Mouse (Mus musculus) hindbrain, embryonic 14.5 days (tissue): ENCODE results near the gene Syne2. TPM values are rescaled to one million over a fixed set of nuclear protein-coding genes. Genes with fewer than 3 reads are reported as not detected.
A peak's percentile ranks its signal among the peaks of the same experiment; 100 is the strongest.

Experiments
- ATAC-seq: fragments of 200-750 bp; cut with Nextera tagmentation; 2 replicates; pipeline ENCODE4 v1.8.0; 2017; ENCODE audit warnings: moderate number of reproducible peaks, mild to moderate bottlenecking, moderate TSS enrichment, moderate library complexity; ENCODE audit not compliant: low FRiP score
- DNase-seq: peaks from one replicate; pipeline ENCODE4 v3.0.0-alpha.2; 2015; ENCODE audit warnings: low spot score
- H3K27ac ChIP-seq: fragments of 300-500 bp; sonication (generic); 2 replicates; pipeline ENCODE4 v1.5.1; 2014; ENCODE audit warnings: mild to moderate bottlenecking, moderate library complexity
- H3K27me3 ChIP-seq: fragments of 300-500 bp; sonication (generic); 2 replicates; pipeline ENCODE4 v1.6.1; 2014; ENCODE audit warnings: mild to moderate bottlenecking, low read length, mixed read lengths; ENCODE audit not compliant: control insufficient read depth, insufficient read depth
- H3K36me3 ChIP-seq: fragments of 300-500 bp; sonication (generic); replicated peaks from 2 replicates; pipeline ENCODE4 v1.6.1; 2014; ENCODE audit not compliant: control insufficient read depth, insufficient read depth
- H3K4me1 ChIP-seq: fragments of 300-500 bp; sonication (generic); replicated peaks from 2 replicates; pipeline ENCODE4 v1.6.1; 2014; ENCODE audit warnings: antibody characterized with exemption, low read length, mixed read lengths; ENCODE audit not compliant: control insufficient read depth, insufficient read depth
- H3K4me2 ChIP-seq: fragments of 300-500 bp; sonication (generic); replicated peaks from 2 replicates; pipeline ENCODE4 v1.6.1; 2014; ENCODE audit warnings: mild to moderate bottlenecking, moderate library complexity
- H3K4me3 ChIP-seq: fragments of 300-500 bp; sonication (generic); replicated peaks from 2 replicates; pipeline ENCODE4 v1.5.1; 2014; ENCODE audit warnings: mild to moderate bottlenecking, low read length
- H3K9ac ChIP-seq: fragments of 300-500 bp; sonication (generic); 2 replicates; pipeline ENCODE4 v1.6.1; 2014
- H3K9me3 ChIP-seq: fragments of 300-500 bp; sonication (generic); 2 replicates; pipeline ENCODE4 v1.6.1; 2016; ENCODE audit warnings: low read length; ENCODE audit not compliant: control insufficient read depth
- WGBS: fragments of 180-500 bp; shearing (Covaris S2); extraction: QIAGEN DNeasy Blood & Tissue Kit; methylation state at CpG from one replicate; pipeline ENCODE4 v1.1.7; 2014; 5-methylcytosine and 5-hydroxymethylcytosine counted together
- polyA plus RNA-seq: library from polyadenylated mRNA; unstranded; fragments of >200 nt; fragmentation: Nextera tagmentation; extraction: Ambion mirVana; gene quantifications from 2 replicates; pipeline ENCODE4 v1.2.1, GENCODE M21; 2014

Syne2 gene
- polyA plus RNA-seq, 1 experiment from 2014 or later, result 52.6 TPM

DNA sequence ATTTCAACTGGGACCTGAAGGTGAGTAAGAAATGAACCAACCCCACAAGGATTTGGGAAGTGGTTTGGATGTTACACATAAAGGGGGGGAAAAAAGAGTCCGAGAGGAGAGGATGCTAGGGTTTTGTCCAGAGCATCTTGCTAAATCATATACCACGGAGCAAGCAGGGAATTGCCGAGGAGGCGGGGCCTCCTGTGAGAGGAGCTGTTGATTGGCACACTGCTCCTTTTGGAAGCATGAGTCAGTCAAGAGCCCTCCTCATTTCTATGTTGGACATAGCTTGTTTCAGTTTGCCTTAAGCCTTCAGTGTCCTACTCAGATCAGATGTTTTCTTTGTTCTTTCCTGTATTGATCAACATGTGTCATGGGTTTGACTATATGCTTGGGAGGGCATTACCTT lies 245.1 kb downstream of the Syne2 start:
- H3K4me3 ChIP-seq, result no peak overlapping the region
- no peak overlapping the region for H3K9ac ChIP-seq
- no peaks in the 10 kb centered on the region for H3K9me3 ChIP-seq
- no peaks in the 10 kb centered on the region for H3K27me3 ChIP-seq
- 90% methylated on average over 4 of the region's 4 CpGs for WGBS
- ATAC-seq (no peak), DNase-seq (no peak)
- H3K4me2 ChIP-seq, result no peak overlapping the region
- H3K36me3 ChIP-seq, result peaks cover 75% of the 10 kb centered on the region
- no peaks in the 10 kb centered on the region for H3K4me1 ChIP-seq
- H3K27ac ChIP-seq, result no peak overlapping the region

DNA sequence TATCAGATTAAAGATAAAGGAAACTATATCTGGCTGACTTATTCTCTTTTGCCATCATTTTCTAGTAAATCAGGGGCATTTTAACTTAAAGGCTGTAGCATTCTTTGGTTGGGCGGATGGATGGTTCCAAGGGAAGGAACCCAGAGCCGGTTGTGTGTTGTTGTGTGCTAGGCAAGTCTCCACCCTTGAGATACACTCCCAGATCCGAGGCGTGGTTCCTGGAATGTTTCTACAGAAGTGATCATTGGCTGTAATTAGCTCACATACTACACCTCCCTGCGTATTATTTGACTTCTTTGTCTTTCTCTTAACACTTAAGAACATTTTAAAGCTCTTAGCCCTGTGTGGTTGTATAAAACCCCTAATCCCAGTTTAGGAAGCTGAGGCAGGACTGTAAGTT lies 252.5 kb downstream of the Syne2 start:
- no peak overlapping the region for H3K27ac ChIP-seq
- H3K4me3 ChIP-seq, result no peak overlapping the region
- H3K4me1 ChIP-seq, result 0 out of 2 replicates have a peak, but pooled peaks cover 6% of the 10 kb centered on the region
- no peak for ATAC-seq
- no peak overlapping the region for H3K9ac ChIP-seq
- no peaks in the 10 kb centered on the region for H3K27me3 ChIP-seq
- 90% methylated on average over 5 of the region's 5 CpGs for WGBS
- no peak overlapping the region for H3K4me2 ChIP-seq
- no peaks in the 10 kb centered on the region for H3K9me3 ChIP-seq
- peaks cover 28% of the 10 kb centered on the region for H3K36me3 ChIP-seq
- DNase-seq, result no peak

DNA sequence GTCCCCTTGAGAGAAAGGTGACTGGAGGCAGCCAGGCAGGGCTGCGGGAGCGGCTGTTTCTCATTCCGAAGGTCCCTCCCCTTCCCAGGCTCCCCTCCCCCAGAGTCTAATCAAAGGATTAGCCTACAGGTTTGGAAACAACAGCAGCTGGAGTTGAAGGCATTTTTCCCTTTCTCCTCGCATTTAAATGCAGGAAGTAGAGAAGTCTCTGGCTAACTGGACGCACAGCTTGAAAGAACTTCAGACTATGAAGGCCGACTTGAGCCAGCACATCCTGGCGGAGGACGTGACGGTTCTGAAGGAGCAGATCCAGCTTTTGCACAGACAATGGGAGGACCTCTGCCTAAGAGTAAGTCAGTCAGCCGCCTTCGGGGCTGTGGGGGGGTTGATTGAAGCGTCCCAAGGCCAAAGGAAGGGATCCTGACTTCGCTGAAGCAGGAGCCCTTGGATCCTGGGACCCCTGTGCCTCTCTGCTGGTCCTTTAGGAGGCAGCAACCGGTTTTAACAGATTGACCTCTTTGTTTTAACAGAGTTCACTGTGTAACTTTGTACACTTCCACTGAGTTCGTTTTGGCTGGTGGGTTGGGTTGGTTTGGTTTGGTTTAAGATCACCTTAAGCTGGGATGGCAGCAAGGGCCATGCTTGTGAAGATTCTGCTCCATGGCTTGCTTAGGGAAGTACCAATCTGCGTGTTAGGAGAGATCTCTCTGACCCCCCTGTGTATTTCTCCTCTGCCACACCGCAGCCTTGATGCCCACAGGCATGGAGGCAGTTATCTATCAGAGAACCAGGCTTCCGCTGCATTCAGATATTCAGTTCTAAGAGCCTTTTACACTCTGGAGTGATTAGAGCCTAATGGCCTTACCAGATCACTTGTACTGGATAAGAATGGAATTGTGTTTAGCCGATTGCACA lies 254.3 kb downstream of the Syne2 start:
- Histone ChIP-seq H3K4me2 (peak overlapping the region; percentile 8; the same call in 1 of the 2 replicates), H3K27me3 (no peaks in the 10 kb centered on the region), H3K36me3 (peaks cover 16% of the 10 kb centered on the region), H3K9me3 (no peaks in the 10 kb centered on the region), H3K4me3 (no peak overlapping the region), H3K4me1 (0 out of 2 replicates have a peak, but pooled peaks cover 6% of the 10 kb centered on the region), H3K27ac (no peak overlapping the region), H3K9ac (no peak overlapping the region)
- ATAC-seq, result no peak
- DNase-seq, result no peak
- WGBS, result 12% methylated on average over 19 of the region's 19 CpGs

DNA sequence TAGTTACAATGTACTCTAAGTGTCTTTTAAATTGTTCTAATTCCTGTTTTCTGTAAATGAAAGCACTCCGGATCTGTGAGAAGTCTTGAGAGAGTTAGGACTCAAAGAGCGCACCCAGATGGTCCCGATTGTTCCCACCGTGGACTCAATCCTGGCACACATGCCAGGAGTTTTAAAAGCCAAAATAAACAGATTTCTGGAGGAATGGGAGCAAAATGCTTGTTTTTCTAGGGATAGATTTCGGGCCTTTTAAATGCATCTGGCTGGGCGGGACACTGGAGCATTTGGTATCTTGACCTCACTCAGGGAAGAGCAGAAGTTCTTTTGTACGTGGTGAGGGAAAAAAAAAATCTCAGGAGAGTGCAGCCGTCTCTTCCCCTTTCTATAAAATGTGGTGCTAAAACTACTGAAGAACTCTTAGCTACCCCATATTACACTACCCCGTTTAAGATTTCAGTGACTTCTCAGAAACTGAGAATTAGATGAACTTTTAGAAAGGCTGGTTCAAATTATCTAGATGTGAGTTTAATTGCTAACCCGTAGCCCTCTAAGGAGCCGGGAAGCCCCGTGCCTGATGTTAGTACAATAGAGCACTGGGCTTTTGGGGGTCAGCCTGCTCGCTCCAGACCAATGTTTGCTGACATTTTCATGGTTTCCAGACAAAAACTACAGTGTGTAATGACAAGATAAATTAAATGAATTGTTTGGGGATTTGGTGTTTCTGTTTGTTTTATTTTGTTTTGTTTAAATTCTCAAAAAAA lies 255.3 kb downstream of the Syne2 start:
- Histone ChIP-seq H3K4me2 (no peak overlapping the region), H3K27ac (no peak overlapping the region), H3K4me3 (no peak overlapping the region), H3K36me3 (peaks cover 16% of the 10 kb centered on the region), H3K4me1 (0 out of 2 replicates have a peak, but pooled peaks cover 6% of the 10 kb centered on the region), H3K9ac (no peak overlapping the region), H3K9me3 (no peaks in the 10 kb centered on the region), H3K27me3 (no peaks in the 10 kb centered on the region)
- 14% methylated on average over 13 of the region's 13 CpGs for WGBS
- DNase-seq, result no peak
- no peak for ATAC-seq

DNA sequence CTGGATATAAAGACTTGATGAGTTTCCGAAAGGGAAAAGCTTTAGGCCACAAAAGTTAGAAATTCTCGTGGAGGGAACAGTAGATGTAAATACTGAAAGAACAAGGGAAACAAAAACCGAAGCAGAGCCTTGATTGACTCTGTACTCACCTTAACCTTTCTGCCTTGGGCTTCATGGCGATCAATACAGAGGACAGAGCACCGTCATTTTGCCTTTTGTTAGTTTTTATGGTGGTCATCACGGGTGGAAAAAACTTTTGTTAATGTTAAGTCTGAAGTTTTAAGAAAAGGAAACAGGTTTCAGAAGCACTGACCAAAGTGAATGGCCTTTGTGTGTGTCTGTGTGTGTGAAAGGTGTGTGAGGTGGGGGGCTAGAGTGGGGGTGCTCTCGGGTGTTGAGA lies 256.0 kb downstream of the Syne2 start:
- Histone ChIP-seq H3K4me3 (no peak overlapping the region), H3K36me3 (peaks cover 16% of the 10 kb centered on the region), H3K9me3 (no peaks in the 10 kb centered on the region), H3K4me1 (0 out of 2 replicates have a peak, but pooled peaks cover 6% of the 10 kb centered on the region), H3K4me2 (no peak overlapping the region), H3K27ac (no peak overlapping the region), H3K27me3 (no peaks in the 10 kb centered on the region), H3K9ac (no peak overlapping the region)
- ATAC-seq (no peak), DNase-seq (no peak)
- WGBS, result 28% methylated on average over 7 of the region's 7 CpGs

DNA sequence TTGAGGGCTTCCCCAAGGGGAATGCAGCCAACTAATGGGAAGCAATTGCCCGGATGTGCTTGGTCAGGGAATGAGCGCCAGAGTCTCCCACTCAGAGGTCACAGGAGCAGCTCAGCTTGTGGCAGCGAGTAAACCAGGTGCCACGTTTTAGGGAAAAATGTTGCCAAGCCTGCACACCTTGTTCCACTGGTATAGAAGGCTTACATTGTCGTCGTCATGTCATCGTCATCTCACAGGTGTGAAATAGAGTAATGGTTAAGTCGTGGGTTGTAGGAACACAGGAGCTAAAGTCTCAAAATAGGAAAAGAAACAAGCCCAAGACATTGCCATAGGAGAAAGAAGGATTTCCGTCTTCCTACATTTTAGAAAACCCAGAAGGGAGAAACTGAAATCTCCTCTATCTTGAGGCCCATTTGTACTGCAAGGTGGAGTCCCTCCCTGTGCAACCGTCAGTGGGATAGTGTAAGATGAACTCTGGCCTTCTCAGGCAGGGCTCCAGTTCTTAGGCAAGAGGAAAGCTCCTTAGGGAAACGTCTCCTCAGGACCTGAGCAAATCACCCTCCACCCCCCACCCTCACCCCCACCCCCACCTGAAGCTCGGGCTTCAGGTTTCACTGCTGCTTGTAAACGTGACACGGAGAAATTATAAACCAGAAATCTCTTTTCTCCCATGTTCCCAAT lies 263.1 kb downstream of the Syne2 start:
- peak; percentile 35 for DNase-seq
- Histone ChIP-seq H3K36me3 (no peaks in the 10 kb centered on the region; the same call in none of the 2 replicates), H3K9me3 (no peaks in the 10 kb centered on the region), H3K9ac (peak overlapping the region; percentile 69), H3K4me1 (peaks cover 22% of the 10 kb centered on the region), H3K4me3 (peak overlapping the region; percentile 44), H3K27me3 (no peaks in the 10 kb centered on the region), H3K4me2 (peak overlapping the region; percentile 56), H3K27ac (peak overlapping the region; percentile 94)
- no peak; the same call in 1 of the 2 replicates for ATAC-seq
- WGBS, result 43% methylated on average over 14 of the region's 14 CpGs

DNA sequence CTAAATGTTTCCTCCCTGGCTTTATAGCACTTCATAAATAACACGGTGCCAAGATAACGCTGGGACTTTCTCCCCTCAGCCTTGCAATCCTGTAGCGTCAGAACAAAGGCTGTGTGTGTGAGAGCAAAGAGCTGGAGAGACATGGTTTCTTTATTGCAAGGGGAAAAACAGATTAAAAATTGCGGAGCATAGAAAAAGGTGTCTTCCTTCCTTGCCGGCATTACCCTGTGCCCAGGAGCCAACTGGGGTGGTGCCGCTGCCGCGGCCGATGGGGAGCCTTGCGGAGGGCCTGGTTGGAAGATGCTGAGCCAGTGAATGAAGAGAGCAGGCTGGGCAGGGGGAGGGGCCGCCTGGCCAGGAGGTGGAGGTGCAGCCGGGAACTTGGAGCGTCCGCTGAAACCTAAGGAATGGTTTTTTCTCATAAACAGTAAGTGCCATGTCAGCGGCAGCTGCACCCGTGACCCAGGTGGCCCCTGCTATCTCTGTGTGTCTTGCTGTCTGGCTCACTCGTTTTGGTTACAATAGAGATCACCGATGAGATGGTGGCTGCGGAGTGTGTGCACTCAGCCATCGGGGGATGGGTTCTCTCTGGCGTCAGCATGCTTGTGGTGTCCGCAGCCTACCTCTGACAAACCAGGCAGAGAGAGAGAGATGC lies 263.8 kb downstream of the Syne2 start:
- WGBS, result 6% methylated on average over 22 of the region's 22 CpGs

DNA sequence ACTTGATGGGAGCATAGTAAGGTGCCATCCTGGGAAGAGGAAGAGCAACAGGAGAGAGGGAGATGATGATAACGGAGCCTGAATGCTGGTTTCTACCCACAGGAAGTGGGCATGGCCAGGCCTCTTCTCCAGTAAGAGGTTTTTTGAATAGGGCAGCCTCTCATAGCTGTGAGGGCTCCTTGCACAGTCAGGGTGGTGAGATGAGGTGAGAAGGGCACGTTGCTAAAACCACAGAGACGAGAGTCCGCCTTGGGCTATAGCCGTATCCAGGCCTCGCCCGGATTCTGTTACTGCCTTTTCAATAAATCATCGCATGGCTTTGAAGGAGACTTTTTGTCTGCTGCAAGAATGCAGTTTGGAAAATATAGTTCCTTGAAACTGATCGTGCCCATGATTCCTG lies 267.1 kb downstream of the Syne2 start:
- 93% methylated on average over 9 of the region's 9 CpGs for WGBS
- DNase-seq, result no peak

More for the DNA sequence above, 263.8 kb downstream of the Syne2 start:
- peak overlapping the region; percentile 44 for H3K4me3 ChIP-seq
- no peaks in the 10 kb centered on the region; the same call in none of the 2 replicates for H3K36me3 ChIP-seq
- H3K27me3 ChIP-seq, result no peaks in the 10 kb centered on the region
- DNase-seq (peak; percentile 75), ATAC-seq (peak; percentile 94)
- H3K27ac ChIP-seq, result peak overlapping the region; percentile 94
- peak overlapping the region; percentile 69 for H3K9ac ChIP-seq
- no peaks in the 10 kb centered on the region for H3K9me3 ChIP-seq
- H3K4me1 ChIP-seq, result peaks cover 22% of the 10 kb centered on the region
- peak overlapping the region; percentile 56 for H3K4me2 ChIP-seq

More for the DNA sequence above, 267.1 kb downstream of the Syne2 start:
- H3K9ac ChIP-seq, result no peak overlapping the region
- ATAC-seq, result no peak
- no peaks in the 10 kb centered on the region for H3K9me3 ChIP-seq
- no peaks in the 10 kb centered on the region for H3K27me3 ChIP-seq
- H3K27ac ChIP-seq, result no peak overlapping the region
- peaks cover 22% of the 10 kb centered on the region for H3K4me1 ChIP-seq
- no peak overlapping the region for H3K4me3 ChIP-seq
- no peak overlapping the region for H3K4me2 ChIP-seq
- peaks cover 26% of the 10 kb centered on the region for H3K36me3 ChIP-seq
